Mouse (Mus musculus): ENCODE measurements around the gene Rac2.

The Rac2 gene

DNA sequence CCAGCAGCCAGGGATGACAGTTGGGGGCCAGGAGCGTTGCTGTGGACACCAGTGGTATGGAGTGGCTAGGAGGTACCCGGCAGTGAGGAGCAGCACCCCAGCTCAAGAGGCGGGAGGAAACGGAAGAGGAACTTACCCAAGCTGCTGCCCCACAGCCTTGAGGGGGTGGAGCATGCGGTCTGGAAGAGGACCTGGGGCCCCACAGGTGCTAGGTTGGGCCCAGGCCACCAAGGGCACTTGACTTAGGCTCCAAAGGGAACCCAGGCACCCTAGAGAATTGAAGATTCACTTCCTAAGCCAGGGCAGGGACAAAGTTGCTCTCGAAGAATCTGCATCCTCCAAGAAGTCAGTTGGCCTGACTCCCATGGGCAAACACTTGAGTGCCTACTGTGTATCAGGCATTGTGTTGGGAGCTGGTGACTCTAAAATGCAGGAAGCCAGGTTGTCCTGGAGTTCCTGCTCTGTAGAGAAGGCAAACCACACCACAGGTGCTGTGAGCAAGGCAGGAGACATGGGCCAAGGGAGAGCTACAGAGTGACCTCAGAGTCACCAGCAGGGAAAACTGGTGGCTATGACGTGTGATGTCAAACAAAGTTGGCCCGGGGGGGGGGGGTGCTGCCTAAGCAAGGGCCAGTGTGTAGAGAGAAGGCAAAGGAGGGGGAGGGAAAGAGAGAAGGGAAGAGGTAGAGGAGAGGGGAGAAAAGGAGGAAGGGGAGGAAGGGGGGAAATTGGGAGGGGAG is at the start of gene Rac2:
Gene Rac2, minus strand, starts transcription at position 126 of the 740 bp plus-strand sequence.
- DNase-seq (ENCODE audit: low read depth, low spot score), result no peak

DNA sequence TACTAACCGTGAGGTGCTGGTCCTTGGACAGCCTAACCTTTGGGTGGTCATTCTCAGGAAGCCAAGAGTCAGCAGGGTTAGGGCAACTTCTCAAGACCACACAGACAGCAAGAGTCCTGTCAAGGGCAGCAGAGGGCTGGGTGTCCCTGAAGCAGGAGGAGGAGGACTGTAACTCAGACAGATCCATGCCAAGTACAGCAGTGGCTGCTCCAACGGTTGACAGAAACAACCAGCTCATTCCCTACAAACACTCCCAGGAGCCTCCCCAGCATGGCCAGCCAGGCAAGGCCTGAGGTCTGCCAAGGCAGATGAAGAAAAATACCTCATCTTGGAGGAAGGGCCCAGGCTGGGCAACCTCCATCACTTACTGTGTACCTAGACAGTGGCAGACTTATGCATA is 44.4 kb upstream of the Rac2 start:
- no peak for DNase-seq (ENCODE audit: low read depth, low spot score)

DNA sequence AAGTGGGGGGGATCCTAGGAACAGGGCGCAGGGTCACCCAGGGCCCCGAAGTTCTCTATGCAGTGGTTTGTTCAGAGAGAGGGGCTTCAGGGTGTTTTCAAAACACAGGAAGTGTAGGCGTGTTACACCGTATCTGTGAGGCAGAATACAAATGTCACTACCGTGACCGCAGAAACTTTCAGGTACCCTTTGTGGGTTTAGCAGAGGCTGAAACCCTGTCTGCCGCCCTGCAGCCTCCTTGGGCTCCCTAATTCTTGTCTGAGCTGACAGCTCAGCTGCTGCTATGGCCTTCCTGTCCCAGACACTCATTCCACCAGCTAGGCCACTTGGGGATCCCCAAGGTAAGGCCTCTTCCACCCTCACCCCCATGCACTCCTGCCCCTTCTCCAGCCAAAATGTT is 42.0 kb upstream of the Rac2 start:
- no peak for DNase-seq (ENCODE audit: low read depth, low spot score)

DNA sequence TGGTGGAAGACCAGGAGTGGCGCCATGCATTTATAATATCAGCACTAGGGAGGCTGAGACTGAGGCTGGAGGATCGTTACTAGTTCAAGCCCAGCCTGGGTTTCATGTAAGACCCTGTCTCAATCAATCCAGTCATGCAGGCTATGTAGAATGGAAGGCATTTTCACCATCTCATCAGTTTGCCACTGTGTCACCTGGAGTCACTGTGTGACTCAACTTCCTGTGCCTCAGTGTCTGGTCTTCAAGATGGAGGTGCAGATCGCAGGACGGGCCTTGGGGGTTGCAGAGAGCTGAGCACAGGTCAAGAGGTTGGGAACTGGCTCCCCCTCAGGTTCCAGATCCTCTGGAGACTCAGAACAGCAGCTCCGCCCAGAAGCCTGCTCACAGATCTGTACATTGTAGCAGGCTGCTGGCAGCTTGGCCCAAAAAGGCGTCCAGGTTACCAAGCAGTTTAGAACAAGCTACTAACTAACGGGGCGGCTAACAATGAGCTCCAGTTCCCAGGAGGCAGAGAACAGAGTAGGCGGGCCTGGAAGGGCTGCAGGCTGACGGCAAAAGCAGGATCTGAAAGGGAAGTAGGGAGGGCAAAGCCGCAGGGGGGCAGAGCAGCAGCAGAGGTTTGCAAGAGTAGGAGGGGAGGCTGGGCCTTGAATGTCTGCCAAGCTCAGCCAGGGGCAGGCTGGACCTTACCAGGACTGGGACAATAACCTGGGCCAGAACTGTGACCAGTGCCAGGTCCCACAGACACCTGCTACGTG is 38.3 kb upstream of the Rac2 start:
- DNase-seq (ENCODE audit: low read depth, low spot score), result no peak

DNA sequence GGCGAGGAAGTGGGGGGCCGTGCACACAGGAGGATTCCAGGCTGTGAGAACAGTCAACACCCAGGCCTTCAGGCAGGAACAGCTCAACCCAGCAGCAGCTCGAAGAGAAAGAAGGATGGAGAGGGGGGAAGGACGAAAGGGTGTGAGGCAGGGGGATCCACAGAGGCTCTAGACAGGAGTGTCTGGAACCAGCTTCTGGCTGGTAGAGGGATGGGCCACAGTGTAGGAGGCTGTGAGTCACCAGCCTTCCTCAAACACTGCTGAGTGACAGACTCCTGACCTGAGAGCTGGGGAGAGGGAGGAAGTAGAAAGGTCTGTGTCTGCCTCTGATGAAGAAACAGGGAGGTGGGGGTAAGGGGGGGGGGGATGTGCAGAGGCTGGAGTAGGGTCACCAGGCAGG is 34.9 kb upstream of the Rac2 start:
- no peak for DNase-seq (ENCODE audit: low read depth, low spot score)

DNA sequence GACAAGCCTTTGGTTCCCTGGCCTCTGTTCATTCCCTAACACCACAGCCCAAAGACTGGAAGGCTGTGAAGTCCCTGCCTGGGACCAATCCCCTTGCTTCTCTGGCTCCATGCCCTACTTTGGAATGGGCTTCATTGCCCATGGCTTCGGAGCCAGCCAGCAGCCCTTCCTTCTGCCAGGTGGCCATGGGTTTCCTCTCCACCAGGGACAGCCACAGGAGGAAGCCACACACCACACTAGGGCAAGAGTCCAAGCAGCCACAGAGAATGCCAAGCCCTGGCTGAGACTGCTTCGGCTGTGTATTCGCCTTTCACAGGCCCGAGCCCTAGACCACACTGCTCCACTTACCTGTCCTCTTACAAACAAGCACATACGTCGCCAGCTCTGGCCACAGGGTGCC is 33.5 kb upstream of the Rac2 start:
- DNase-seq (ENCODE audit: low read depth, low spot score), result no peak

DNA sequence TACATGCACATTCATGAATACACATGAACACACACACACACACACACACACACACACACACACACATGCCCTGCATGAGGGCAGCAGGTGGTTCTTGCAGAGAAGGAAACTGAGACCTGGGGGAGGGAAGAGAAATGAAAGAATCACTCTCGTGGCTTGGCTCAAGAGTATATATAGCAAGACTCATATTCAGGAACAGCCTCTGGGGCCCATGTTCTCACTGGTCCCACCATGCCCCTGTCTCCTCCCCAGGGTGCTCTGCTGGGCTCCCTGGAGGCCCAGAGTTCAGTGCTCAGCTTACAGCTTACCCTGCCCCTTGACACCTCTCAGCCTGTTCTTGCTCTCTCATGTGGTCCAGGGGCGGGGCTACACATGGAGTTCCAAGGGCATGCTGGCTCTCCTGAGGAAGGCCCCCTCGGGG is 32.8 kb upstream of the Rac2 start:
- no peak for DNase-seq (ENCODE audit: low read depth, low spot score)

DNA sequence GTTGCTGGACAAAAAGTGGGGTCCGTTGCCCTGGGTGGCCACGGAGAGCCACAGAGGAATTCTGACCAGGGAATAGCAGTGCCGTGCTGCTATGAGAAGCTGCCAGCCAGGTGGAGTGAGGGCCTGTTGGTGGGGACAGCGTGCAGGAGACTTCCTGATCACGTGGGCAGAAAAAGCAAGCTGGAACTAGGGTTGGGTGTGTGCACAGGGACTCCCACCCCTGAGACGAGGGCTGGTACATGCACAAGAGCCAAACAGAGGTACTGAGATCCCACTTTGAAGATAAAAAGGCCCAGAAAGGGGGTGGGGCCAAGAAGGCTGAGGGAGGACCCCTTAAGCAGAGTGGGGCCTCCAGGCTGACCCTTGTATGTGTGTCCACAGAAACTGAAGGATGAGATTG is 31.7 kb upstream of the Rac2 start:
- DNase-seq (ENCODE audit: low read depth, low spot score), result no peak

DNA sequence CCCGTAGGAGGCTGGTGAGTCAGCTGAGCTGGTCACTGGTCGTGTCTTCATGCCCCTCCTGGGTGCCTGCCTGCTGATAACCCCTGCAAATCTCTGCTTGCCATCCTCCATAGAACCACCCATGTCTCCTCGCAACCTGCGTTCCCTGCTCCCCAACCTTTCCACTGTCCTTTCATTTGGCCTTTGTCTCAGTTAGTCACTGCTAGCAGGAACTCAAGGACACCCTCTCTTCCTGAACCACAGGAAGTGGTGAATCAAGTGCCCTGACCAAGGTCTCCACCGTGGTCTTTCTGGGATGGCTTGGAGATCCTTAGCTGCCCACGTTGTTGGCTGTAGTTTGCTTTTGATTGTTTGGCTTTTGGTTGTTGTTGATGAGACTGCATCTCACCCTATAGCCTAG is 28.6 kb upstream of the Rac2 start:
- DNase-seq (ENCODE audit: low read depth, low spot score), result no peak

DNA sequence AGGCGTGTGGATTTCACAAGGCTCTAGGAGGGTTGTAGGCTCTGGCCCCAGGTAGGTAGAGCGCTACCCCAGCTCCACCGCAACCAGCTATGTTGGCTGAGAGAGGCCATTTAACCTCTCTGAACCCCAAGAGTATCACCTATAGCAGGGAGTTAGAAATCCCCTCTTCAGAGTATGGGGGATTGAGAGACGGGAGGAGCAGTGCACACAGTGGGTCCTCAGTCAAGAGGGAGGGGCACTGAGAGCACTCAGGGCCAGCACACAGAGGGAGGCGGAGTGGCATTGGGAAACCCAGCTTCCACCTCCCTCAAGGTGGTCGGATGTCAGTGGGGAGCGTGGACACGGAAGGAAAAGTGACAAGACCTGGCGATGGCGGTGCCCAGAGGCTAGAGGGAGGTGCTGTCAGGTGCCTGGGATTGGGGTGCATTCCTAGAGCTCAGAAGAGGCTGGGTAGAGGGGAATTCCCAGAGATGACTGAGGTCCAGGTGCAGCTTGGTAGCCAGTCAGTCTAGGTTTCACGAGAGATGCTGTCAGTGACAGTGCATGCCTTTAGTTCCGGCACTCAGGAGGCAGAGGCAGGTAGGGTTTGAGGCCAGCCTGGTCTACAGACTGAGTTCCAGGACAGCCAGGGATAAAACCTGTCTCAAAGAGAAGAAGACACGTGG is 27.1 kb upstream of the Rac2 start:
- DNase-seq (ENCODE audit: low read depth, low spot score), result no peak

DNA sequence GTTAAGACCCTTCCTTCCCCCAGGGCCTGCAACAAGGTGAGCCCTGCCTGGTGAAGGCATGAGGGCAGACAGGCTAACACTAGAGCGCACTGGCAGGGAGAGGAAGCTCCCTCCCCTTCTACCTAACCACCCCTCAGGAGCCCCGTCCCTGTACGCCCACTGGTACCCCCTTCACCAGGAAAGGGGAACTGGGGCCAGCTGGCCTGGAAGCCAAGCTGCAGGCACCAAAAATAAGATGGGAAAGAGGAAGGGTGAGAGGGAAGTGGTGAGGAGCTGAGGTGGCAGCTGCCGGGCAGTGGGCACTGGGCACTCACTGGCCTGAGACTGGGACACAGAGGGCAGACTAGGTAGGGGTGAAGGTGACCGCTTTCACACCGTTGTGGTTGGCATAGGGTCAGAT is 26.5 kb upstream of the Rac2 start:
- DNase-seq (ENCODE audit: low read depth, low spot score), result no peak

DNA sequence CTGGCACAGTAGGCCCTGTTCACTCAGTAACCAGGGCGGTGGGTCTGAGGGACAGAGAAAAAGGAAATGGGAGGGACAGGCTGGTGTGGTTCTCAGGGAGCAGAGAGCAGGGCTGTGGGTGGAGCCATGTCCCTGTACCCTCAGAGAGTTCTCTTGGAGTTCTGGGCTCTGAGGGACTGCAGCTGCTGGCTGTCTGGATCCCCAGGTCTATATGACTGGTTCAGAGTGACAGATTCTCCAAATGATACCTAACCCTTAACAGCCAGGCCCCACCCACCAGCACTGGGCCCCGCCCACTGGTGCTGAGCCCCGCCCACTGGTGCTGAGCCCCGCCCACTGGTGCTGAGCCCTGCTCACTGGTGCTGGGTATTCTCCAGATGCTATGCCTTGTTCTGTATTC is 25.1 kb upstream of the Rac2 start:
- DNase-seq (ENCODE audit: low read depth, low spot score), result no peak

DNA sequence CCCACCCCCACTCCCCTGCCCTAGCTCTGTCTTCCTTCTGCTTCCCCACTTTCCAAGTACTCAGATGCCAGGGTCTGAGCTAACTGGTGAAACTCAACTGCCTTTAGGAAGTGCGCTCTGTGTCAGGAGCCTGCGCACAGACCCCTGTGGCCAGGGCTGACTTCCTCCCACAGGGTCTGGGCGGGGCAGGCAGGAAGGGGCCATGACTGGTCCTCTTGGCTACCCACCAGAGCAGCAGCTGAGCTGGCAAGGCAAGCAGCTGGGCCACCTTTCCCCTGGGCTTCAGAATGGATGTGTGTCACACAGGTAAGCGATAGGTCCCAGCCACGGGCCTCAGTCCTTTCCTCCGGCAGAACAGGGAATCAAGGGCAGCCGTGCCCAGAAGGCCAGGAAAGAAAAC is 24.3 kb upstream of the Rac2 start, which contains the start of gene Cyth4:
Gene Cyth4, plus strand, starts transcription at position 134 of the 400 bp plus-strand sequence.
- no peak for DNase-seq (ENCODE audit: low read depth, low spot score)

DNA sequence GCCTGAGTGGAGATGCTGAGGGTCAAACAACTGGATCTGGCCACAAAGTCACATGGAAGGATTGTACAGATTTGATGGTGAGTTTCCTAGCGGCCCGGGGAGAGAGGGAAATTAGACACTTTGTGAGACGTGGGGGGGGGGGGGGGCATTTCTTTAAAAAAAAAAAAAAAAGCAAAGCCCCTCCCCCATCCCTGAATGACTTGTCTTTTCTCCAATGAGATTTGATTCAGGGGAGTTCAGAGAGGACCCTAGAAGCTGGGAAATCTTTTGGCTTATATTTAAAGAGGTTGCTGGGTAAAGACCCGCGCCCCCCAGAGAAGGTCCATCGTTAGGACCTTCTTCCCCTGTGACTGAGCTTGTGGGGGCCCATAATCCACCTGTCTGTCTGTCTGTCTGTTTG is 23.9 kb upstream of the Rac2 start:
- DNase-seq (ENCODE audit: low read depth, low spot score), result no peak

DNA sequence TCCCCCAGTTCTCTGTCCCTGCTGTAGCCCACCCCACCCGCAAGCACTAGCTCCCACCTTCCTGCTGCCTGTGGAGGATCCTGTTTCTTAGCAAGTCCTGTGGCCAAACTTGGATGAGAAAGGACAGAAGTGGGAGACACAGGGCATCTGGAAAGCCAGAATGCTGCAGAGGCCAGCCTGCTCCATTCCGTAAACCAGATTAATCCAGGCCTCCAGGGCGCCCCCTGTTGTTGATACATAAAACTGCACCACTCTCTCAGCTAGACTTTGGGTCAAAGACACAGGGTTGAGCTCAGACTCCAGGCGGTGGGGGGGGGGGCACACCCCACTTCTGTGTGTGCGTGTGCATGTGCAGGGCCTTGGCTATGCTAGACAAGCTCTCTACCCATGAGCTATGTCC is 22.9 kb upstream of the Rac2 start:
- no peak for DNase-seq (ENCODE audit: low read depth, low spot score)

DNA sequence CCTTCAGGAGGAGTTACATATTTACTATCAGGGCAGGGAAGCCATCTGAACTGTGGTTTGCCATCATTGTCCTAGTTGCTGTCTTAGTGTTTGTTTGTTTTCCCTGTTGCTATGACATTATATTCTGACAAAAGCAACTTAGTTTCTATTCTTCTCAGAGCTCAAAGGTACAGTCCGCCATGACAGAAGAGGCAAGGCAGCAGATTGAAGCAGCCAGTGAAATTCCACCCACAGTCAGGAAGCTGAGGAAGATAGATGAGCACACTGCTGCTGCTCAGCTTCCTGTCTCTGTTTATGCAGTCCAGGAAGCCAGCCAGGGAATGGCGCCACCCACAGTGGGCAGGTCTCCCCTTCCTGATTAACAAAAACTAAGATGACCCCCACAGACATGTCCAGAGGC is 22.2 kb upstream of the Rac2 start:
- no peak for DNase-seq (ENCODE audit: low read depth, low spot score)

DNA sequence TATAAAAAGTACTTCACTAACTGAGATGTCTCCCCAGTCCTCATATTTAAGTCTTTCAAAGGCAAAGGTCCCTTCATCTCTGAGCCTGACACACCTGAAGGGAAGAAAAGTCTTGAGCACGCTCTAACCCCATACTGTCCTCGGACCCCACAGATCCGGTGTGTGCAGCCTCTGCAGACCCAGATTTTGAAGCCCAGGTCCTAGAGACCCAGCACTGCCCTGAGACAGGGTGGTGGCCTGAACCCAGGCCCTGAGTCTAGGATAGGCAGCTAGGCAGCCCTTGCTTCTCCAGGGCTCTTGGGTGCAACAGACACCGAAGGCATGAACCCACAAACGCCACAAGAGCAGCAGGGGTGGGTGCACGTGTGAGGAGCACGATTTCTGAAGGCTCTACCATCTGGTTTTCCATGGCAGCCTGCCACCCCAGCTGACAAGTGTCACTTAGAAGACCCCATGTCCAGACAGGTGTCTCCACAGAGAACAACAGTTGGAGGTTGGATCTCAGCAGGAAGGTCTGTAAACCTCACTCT is 21.4 kb upstream of the Rac2 start:
- no peak for DNase-seq (ENCODE audit: low read depth, low spot score)

DNA sequence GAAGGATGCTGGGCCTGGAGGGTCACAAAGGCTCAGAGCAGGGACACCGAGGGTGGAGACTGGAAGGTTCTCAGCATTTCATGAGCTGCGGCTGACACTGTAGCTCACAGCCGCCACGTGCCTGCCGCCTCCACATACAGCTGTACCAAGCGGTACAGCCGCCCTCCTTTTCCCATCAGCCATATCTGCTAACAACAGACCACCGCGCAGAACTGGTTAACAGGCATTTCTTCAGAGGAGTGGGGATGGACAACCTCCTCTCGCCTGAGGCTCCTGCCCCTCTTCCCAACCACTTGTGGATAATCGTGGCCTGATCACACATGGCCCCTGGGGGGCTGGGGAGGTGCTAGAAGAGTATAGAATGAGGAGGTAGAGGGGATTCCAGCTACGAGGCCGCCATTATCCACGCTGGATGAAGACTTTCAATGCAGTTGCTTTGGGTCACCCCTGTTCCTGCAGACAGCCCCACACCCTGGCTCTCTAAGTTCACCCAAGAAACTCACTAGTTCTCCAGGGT is 19.9 kb upstream of the Rac2 start:
- no peak for DNase-seq (ENCODE audit: low read depth, low spot score)

DNA sequence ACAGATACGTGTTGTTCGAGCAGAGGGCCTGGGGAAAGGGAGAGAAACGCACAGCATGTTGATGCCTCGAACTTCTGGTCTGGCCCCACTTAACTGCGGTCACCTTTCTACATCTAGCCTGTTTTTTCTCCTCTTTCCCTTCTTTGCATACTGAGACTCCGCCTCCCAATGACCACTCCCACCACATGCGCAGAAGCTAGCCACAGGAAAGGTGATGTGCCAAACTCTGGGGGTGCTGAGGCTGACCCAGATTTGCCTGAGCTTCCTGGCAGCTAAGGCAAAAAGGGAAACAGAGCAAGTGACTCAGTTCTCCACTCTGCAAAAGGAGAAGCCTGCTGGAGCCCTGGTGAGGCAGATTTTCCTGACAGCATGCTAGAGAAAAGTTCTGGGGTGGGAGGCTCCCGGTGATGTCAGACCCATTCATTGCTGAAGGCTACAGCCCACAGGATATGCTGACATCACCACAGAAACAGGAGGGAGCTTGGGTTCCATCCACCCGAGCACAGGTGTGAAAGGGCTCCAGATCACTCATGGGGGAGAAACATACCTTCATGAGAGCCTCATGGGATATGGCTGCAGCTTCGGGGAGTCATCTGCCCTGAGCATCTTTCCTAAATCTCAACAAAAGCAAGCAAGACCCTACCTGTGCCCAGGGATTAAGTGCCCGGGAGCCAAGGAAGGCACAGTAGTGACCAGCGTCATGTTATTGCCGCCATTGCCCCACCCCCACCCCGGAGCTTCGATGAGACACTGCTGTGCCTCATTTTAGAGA is 19.3 kb upstream of the Rac2 start:
- DNase-seq (ENCODE audit: low read depth, low spot score), result no peak

DNA sequence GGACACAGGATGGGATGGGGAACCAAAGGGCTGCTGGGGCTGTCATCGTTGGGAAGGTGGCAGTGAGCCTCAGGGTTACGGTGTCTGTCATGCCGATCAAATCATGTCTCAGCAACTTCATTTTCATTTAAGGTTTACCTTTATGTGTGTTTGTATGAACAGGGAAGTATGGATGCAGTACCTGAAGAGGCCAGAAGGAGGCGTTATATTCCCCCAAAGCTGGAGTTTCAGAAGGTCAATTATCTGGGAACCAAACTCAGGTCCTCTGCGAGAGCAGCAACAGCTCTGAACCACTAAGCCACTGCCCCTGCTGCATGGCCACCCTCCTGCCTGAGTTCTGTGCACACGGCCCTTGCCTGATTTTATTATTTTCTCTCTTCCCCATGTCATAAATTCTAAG is 18.2 kb upstream of the Rac2 start:
- DNase-seq (ENCODE audit: low read depth, low spot score), result no peak

DNA sequence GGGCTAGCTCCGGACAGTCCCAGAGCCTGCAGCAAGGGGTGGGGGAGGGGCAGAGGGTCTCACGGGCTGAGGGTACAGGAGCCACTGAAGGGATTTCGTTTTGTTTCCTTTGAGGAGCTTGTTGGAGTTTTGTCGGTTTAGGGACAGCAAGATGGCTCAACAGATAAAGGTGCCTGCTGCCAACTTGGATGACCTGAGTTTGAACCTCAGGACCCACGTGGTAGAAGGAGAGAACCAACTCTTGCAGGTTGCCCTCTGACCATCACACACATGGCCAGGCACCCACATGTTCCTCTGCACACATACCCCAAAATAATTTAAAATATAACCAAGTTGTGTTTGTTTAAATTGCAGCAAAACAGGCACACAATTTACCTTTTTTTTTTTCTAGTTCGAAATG is 17.4 kb upstream of the Rac2 start:
- DNase-seq (ENCODE audit: low read depth, low spot score), result no peak

DNA sequence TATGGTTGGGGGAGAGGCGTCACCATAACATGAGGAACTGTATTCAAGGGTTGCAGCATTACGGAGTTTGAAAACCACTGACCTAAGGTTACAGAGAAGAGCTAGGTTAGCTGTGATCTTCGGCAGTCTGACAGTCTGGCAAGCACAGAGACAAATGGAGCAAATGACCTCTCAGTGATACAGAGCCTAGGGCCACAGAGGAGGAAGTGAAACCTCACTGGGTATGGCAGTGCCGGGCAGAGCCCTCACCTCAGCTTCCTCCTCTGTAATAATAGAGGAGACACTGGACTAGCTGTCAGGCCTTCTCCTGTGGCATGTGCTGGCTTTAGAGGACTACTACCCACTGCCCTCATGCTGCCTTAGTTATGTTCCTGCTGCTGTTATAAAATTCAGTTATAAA is 16.3 kb upstream of the Rac2 start:
- DNase-seq (ENCODE audit: low read depth, low spot score), result no peak

Measured in mesoderm, embryonic 11.5 days (tissue).